Mouse (Mus musculus) erythroblast, embryonic 14.5 days (primary cell): ENCODE data around the gene Wap. TPM values are rescaled to one million over a fixed set of nuclear protein-coding genes. Genes with fewer than 3 reads are reported as not detected.
"Not testable (repeated sequence)": the region's sequence is repeated elsewhere in the genome, so short reads cannot be mapped to it uniquely, and the experiment has no call there.

Source experiments
- H3K27me3 ChIP-seq: 2 replicates; pipeline ENCODE4 v1.6.1; 2012; ENCODE audit warnings: inconsistent platforms; ENCODE audit not compliant: control insufficient read depth
- H3K36me3 ChIP-seq: 2 replicates; pipeline ENCODE4 v1.6.1; 2012; ENCODE audit warnings: mild to moderate bottlenecking, inconsistent platforms; ENCODE audit not compliant: control insufficient read depth
- H3K4me1 ChIP-seq: 2 replicates; pipeline ENCODE4 v1.6.1; 2012; ENCODE audit warnings: inconsistent platforms; ENCODE audit not compliant: control insufficient read depth
- H3K4me3 ChIP-seq: replicated peaks from 2 replicates; pipeline ENCODE3; 2012; ENCODE audit warnings: moderate library complexity, mild to moderate bottlenecking, inconsistent platforms
- H3K9me3 ChIP-seq: 2 replicates; pipeline ENCODE4 v1.6.1; 2012; ENCODE audit warnings: low read length, inconsistent platforms, mixed read lengths; ENCODE audit not compliant: control insufficient read depth
- GATA1 ChIP-seq: IDR thresholded peaks from 2 replicates; pipeline ENCODE4 v1.6.1; 2012; ENCODE audit warnings: low read length, inconsistent platforms, mixed read lengths
- TAL1 ChIP-seq: IDR thresholded peaks from 3 replicates; pipeline ENCODE4 v1.6.1; 2012; ENCODE audit warnings: low read length, inconsistent platforms, mixed read lengths
- polyA plus RNA-seq: library from polyadenylated mRNA; stranded (reverse); fragments of >175 nt; gene quantifications from 2 replicates; pipeline ENCODE4 v1.2.3, GENCODE M21; 2012

Gene Wap
- polyA plus RNA-seq, 1 experiment = not detected

DNA sequence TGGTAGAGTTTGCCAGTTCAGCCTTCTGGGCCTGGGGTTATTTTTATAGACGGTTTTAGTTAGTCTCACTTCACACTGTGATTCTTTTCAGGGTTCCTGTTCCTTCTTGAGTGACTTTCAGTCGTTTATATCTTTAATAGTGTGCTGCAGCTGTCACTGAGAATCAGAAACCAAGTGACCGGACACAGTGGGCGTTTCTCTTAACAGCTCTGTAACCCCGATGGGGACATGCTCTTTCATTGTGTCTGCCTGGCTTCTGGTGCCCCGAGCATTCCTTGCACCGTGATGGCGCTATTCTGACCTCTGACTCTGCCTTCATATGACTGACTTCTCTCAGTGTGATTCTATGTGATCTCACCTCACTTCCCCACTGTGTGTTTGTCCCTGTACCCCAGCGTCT lies 30.6 kb upstream of the Wap start:
- H3K27me3 ChIP-seq = no peaks in the 10 kb centered on the region
- no peaks in the 10 kb centered on the region for H3K36me3 ChIP-seq
- no peaks in the 10 kb centered on the region for H3K4me1 ChIP-seq
- H3K9me3 ChIP-seq = no peaks in the 10 kb centered on the region
- no peak for TF ChIP-seq TAL1
- no peak for TF ChIP-seq GATA1
- no peak overlapping the region for H3K4me3 ChIP-seq

DNA sequence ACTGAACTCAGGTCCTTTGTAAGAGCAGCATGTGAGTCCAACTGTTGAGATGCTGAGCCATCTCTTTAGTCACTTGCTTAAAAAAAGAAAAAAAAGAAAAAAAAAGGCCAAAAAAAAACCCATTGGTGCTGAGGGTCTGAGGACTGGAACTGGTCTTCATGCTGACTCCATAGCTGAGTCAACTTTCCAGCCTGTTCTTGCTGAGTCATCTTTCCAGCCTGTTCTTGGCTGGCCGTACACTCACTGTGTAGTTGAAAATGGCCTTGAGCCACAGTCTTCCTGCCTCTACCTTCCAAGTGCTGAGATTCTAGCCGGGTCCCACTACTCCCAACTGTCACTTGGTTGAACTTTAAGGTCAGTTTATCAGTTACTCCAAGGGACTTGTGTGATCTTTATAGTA lies 28.2 kb upstream of the Wap start:
- TF ChIP-seq TAL1 (no peak), GATA1 (no peak)
- no peaks in the 10 kb centered on the region for H3K27me3 ChIP-seq

DNA sequence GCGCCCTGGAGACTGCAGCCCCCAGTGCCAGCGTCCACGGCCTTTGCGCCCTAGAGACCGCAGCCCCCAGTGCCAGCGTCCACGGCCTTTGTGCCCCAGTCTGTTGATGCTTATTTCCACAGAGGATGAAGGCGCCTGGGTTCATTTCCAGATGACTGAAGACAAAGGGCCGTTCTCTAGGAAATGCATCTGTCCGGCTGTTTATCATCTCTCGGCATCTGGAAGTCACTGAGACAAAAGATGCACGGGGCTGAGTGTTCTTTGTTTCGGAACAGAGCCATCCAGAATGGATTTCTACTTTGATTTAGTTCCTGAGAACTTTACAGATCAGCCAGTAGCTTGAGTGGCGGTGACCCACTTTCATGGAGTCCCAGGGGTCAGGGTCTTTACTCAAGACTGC lies 22.8 kb upstream of the Wap start:
- Histone ChIP-seq H3K27me3 (no peaks in the 10 kb centered on the region; the same call in 1 of the 2 replicates), H3K9me3 (no peaks in the 10 kb centered on the region), H3K4me1 (peaks cover 4% of the 10 kb centered on the region), H3K36me3 (no peaks in the 10 kb centered on the region), H3K4me3 (no peak overlapping the region)
- TF ChIP-seq TAL1 = no peak
- no peak for TF ChIP-seq GATA1

More for the DNA sequence above, 28.2 kb upstream of the Wap start:
- no peaks in the 10 kb centered on the region for H3K9me3 ChIP-seq
- H3K4me1 ChIP-seq = no peaks in the 10 kb centered on the region
- no peaks in the 10 kb centered on the region for H3K36me3 ChIP-seq
- H3K4me3 ChIP-seq = no peak overlapping the region

DNA sequence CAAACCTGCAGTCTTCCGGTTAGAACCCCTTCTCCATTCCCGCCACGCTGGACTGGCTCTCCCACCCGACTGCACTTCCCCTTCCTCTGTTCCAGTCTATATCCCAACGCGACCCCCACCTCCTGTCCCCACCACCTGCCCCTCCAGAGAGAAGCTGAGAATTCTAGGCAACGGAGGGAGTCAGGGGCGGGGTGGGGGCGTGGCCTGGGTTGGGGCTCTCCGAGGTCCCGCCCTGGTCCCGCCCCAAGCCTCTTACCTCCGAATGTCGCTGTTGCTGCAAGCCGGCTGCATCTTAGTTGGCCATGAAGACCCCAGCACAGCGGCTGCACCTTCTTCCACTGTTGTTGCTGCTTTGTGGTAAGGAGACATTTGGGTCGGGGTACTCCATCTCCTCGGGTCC lies 19.8 kb upstream of the Wap start, which contains the start of gene Ramp3:
TSS of gene Ramp3 (plus strand) at position 251 of the 400 bp plus-strand sequence.
- Histone ChIP-seq H3K27me3 (no peaks in the 10 kb centered on the region; the same call in 1 of the 2 replicates), H3K4me3 (no peak within 1 kb of the TSS), H3K4me1 (peaks cover 4% of the 10 kb centered on the region), H3K9me3 (no peaks in the 10 kb centered on the region), H3K36me3 (no peaks in the 10 kb centered on the region)
- TF ChIP-seq GATA1 = no peak
- no peak for TF ChIP-seq TAL1

DNA sequence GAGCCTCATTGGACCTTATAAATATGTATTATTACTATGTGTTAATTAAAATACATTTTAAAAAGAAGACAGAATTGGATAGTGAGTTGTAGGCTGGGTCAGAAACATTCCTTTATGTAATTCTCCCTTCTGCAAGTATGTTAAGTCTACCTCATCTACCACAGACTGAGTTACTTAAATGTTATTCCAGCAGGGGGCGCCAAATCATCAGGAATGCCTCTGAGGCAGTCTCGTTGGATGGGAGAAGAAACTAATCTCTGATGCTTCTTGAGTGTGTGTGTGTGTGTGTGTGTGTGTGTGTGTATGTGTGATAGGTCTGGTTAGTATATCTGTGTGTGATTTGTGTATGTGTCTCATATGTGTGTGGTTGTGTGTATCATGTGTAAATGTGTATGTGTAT lies 16.5 kb upstream of the Wap start:
- TF ChIP-seq TAL1 = no peak
- no peak for TF ChIP-seq GATA1

DNA sequence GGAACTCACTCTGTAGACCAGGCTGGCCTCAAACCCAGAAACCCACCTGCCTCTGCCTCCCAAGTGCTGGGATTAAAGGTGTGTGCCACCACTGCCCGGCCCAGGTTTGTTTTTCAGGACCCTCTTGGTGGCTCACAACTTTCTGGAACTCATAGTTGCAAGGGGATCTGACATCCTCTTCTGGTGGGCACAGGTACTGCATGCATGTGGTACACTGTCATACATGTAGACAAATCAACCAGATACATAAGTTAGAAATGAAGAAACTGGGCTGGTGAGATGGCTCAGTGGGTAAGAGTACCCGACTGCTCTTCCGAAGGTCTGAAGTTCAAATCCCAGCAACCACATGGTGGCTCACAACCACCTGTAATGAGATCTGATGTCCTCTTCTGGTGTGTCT lies 14.5 kb upstream of the Wap start:
- H3K36me3 ChIP-seq, H3K4me1 ChIP-seq, H3K4me3 ChIP-seq, H3K27me3 ChIP-seq: not testable (repeated sequence)
- peaks cover 11% of the 10 kb centered on the region for H3K9me3 ChIP-seq

More for the DNA sequence above, 16.5 kb upstream of the Wap start:
- H3K4me3 ChIP-seq = no peak overlapping the region
- no peaks in the 10 kb centered on the region for H3K9me3 ChIP-seq
- peaks cover 4% of the 10 kb centered on the region for H3K4me1 ChIP-seq
- H3K36me3 ChIP-seq = no peaks in the 10 kb centered on the region
- H3K27me3 ChIP-seq = no peaks in the 10 kb centered on the region; the same call in 1 of the 2 replicates

DNA sequence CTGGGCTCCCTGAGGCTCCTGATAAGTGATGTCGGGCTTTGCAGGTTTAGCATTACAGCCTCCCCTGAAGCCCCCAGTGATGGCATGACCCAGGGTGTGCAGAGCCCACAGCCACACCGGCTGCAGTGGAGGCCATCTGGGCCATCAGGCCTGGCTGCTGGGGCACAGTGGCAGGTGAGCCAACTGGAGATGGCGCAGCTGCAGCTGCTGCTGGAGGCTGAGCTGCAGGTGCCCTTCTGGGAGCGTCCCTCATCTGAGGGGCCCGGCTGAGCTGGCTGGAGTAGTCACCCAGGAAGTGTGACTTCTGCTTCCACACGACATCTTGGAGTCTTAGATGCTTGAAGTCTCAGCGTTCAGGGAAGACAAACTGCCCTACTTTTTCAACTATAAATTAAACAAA lies 12.1 kb upstream of the Wap start:
- H3K36me3 ChIP-seq = no peaks in the 10 kb centered on the region
- TF ChIP-seq GATA1 = no peak
- no peak for TF ChIP-seq TAL1
- no peak overlapping the region for H3K4me3 ChIP-seq

DNA sequence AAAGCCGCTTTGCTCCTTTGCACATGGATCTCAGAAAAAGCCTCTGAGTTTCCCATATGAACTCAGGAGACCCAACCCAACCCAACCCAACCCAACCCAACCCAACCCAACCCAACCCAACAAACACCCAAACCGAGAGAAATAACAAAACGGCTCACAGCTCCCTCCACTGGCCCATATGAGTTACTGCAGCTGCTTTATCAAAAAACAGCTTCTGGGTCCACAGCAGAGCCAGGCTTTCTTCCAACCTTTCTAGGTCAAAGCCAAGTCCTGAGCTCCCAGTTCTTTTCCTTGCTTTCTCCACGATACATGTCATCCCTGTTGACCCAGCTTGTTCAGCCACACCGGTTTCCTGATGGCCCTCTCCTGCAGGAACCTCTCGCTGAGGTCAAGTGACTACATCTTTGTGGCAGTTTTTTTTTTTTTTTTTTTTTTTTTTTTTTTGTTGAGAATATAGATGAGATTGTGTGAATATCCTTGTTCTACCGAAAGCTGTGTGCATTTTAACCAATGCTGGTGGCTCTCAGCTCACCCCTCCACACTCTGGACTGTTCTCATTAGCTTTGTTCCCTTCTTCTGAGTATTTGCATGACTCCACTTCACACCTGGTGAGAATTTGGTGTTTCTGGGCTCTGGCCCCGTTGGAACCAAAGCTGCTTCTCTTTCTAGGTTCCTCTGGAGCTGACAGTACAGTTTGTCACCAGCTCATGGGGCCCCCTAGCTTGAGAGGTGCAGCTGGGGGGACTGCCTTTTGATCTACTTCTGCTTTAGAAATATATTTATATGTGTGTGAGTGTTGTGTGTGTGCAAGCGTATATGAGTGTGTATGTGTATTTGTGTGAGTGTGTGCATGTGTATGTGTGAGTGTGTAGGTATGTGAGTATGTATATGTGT lies 9.6 kb upstream of the Wap start:
- H3K4me1 ChIP-seq = no peaks in the 10 kb centered on the region
- H3K27me3 ChIP-seq = no peaks in the 10 kb centered on the region
- no peaks in the 10 kb centered on the region for H3K36me3 ChIP-seq
- TF ChIP-seq GATA1 (no peak), TAL1 (no peak)
- peaks cover 11% of the 10 kb centered on the region for H3K9me3 ChIP-seq
- H3K4me3 ChIP-seq = no peak overlapping the region

More for the DNA sequence above, 12.1 kb upstream of the Wap start:
- Histone ChIP-seq H3K27me3 (no peaks in the 10 kb centered on the region), H3K9me3 (peaks cover 11% of the 10 kb centered on the region), H3K4me1 (no peaks in the 10 kb centered on the region)

DNA sequence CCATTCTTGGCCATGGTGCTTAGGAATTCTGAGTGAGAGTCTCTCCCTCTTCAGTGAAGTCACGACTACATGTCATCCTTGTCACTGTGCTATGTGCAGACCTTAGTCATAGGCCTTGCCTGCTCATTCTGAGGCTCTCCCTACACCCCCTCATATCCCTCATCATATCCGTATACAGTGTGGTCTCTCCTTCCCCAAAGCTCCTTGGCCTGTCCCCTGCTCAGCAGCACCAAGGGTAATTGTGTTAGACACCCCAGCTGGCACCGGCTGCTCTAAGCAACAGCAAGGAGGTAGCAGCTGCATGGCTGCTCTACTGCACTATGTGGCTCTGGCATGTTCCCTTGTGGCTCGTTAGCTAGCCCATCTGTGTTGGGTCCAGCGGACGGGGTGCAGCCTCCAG lies 6.1 kb upstream of the Wap start:
- Histone ChIP-seq H3K27me3 (no peaks in the 10 kb centered on the region), H3K9me3 (peaks cover 10% of the 10 kb centered on the region), H3K36me3 (no peaks in the 10 kb centered on the region), H3K4me3 (no peak overlapping the region), H3K4me1 (no peaks in the 10 kb centered on the region)
- no peak for TF ChIP-seq TAL1
- TF ChIP-seq GATA1 = no peak

DNA sequence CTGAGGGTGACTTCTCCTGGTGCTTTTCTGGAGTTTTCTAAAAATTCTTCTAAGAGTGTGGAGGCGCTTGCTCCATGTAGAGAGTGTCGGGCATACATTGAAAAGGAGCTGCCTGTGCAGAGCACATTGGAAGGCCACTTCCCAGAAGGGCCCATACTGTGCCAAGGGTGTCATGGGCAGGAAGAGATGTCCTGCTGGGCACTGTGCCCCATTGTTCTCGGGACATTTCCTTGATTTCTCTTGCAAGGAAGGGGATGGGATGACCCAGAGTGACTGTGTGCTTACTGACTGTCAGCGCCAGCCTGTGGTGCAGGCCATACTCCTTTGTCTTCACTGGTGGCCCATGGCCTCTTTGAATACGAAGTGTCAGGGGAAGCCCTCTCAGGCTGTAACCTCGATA lies 635 bp upstream of the Wap start:
- Histone ChIP-seq H3K4me1 (no peaks in the 10 kb centered on the region), H3K9me3 (no peaks in the 10 kb centered on the region)
- TF ChIP-seq GATA1 (no peak), TAL1 (no peak)

More for the DNA sequence above, 635 bp upstream of the Wap start:
- H3K36me3 ChIP-seq = no peaks in the 10 kb centered on the region
- H3K27me3 ChIP-seq = no peaks in the 10 kb centered on the region; the same call in 1 of the 2 replicates
- H3K4me3 ChIP-seq = no peak overlapping the region
